Mouse (Mus musculus): Measurements from ENCODE around the gene AI597479. TPM values are rescaled to one million over a fixed set of nuclear protein-coding genes. Genes with fewer than 3 reads are reported as not detected.

The AI597479 gene
- total RNA-seq (2017): 10.1 to 14.1 TPM (median 11.9 TPM) in 3 replicates

GRCm38 (mm10) chr1:43098031-43098984 lies at the start of gene AI597479, which contains the start of gene Tgfbrap1:
TSS of gene AI597479 (plus strand) at chr1:43098710.
TSS of gene Tgfbrap1 (minus strand) at chr1:43098637.
- ATAC-seq (replicated peaks; ENCODE audit: insufficient number of reproducible peaks, low FRiP score, low TSS enrichment, poor library complexity, severe bottlenecking): peak; percentile 91

GRCm38 (mm10) chr1:43051903-43052302 lies 46.6 kb upstream of the AI597479 start:
- ATAC-seq (replicated peaks; ENCODE audit: insufficient number of reproducible peaks, low FRiP score, low TSS enrichment, poor library complexity, severe bottlenecking): no peak

DNA sequence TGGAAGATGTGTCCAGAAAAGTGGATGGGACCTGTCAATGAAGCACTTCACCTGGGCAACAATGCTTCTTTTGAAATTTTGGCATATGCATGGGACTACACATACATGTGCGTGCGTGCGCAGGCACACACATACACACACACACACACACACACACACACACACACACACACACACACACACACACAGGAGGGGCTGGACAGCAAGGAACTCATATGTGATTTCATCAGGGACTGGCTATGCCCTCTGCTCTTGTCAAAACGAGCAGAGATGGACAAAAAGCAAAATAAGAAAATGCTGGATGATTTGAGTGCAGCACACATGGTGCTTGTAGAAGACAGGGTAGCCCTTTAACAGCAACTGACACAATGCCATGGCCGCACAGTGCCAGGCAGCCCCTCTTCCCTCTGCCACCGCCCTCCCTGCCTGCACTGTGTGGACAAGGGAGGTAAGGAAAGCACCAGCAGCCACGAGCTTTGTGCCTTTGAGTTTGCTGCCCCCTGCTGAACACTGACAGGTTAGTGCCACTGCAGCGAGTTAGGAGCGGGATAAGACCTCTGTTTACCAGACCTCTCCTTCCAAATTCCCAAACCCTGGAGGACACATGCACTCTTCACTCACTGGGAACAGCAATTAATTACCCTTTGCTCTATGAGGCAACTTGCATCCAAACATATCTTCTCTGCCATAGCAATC lies 32.7 kb upstream of the AI597479 start:
- ATAC-seq (replicated peaks; ENCODE audit: insufficient number of reproducible peaks, low FRiP score, low TSS enrichment, poor library complexity, severe bottlenecking): no peak

GRCm38 (mm10) chr1:43066573-43066972 lies 31.9 kb upstream of the AI597479 start:
- no peak for ATAC-seq (replicated peaks; ENCODE audit: insufficient number of reproducible peaks, low FRiP score, low TSS enrichment, poor library complexity, severe bottlenecking)

- ATAC-seq (replicated peaks; ENCODE audit: insufficient number of reproducible peaks, low FRiP score, low TSS enrichment, poor library complexity, severe bottlenecking): no peak
These were observed 31.0 kb upstream of the AI597479 start for GRCm38 (mm10) chr1:43067551-43067950.

GRCm38 (mm10) chr1:43070726-43071125 lies 27.8 kb upstream of the AI597479 start:
- ATAC-seq (replicated peaks; ENCODE audit: insufficient number of reproducible peaks, low FRiP score, low TSS enrichment, poor library complexity, severe bottlenecking): peak; percentile 86

DNA sequence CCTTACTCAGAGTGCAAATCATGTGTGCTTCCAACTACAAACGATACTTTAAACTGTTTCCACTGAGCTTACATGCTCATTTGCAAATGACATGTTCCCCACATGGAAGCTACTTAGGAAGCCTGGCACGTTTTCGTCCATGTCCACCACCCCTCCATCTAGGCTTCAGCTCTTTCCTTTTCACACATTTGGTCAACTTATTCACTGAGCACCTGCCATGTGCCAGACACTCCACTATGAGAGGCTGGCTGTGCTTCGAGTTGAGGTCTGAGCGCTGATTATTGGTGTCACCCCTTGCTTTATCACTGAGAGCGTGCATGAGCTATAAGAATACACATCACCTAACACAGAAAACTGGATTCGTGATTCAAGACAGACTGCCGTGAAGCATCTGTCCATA lies 26.5 kb upstream of the AI597479 start:
- ATAC-seq (replicated peaks; ENCODE audit: insufficient number of reproducible peaks, low FRiP score, low TSS enrichment, poor library complexity, severe bottlenecking): no peak

- no peak for ATAC-seq (replicated peaks; ENCODE audit: insufficient number of reproducible peaks, low FRiP score, low TSS enrichment, poor library complexity, severe bottlenecking)
These were observed 25.9 kb upstream of the AI597479 start for GRCm38 (mm10) chr1:43072561-43072960.

DNA sequence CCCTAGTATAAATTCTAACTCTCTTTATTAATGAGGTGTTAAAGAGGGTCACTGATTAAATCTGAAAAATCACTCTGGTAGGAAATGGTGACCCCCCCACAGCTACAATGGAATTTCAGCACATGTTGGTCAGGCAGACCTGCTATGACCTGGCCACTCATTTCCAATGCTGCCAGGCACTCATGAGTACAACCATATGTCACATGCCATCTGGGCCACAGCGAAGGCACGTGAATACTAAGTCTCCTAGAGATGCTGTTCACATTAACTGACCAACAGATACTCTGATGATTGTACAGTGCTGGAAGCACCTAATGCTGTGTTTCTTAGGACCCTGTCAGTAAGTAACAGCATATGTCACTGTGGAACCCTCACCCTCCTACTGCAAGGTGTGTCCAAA lies 23.7 kb upstream of the AI597479 start:
- no peak for ATAC-seq (replicated peaks; ENCODE audit: insufficient number of reproducible peaks, low FRiP score, low TSS enrichment, poor library complexity, severe bottlenecking)

- no peak for ATAC-seq (replicated peaks; ENCODE audit: insufficient number of reproducible peaks, low FRiP score, low TSS enrichment, poor library complexity, severe bottlenecking)
These were observed 20.4 kb upstream of the AI597479 start for GRCm38 (mm10) chr1:43078124-43078523.

GRCm38 (mm10) chr1:43082946-43083345 lies 15.6 kb upstream of the AI597479 start:
- ATAC-seq (replicated peaks; ENCODE audit: insufficient number of reproducible peaks, low FRiP score, low TSS enrichment, poor library complexity, severe bottlenecking): no peak

- no peak for ATAC-seq (replicated peaks; ENCODE audit: insufficient number of reproducible peaks, low FRiP score, low TSS enrichment, poor library complexity, severe bottlenecking)
These were observed 8.1 kb upstream of the AI597479 start for GRCm38 (mm10) chr1:43090418-43090817.

DNA sequence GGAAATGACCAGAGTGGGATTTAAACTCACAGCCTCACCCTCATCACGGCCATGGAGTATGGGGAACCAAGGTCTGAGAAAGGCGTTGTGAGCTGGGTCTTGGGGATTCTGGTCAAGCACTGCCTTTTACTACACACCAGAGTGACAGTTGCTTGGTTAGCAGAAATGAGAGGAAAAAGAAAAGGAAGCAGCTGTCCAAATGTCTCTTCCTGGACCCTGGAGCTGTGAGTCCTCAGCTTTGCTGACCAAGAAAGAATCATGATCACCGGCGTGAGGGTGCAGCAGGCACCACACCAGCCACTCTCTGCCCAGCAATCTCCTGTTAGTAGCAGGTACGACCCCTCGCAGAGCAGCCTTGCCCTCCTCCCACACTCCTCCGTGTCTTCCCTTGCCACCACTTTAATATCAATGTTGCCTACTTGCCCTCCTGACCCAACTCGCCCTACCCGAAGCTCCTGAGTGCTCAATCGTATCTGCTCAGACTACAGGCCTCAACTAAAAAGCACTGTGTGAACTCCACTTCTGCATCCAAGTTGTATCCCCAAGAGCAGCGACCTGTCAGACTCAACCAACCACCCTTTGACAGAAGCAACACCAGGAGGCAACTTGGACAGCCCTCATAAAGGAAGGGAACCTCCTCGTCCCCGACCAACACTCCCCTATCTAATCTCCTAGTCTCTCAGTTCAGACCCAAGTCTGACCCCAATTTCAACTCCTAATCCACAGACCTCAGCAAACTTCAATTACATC lies 7.0 kb upstream of the AI597479 start:
- 0 out of 2 replicates have a peak, but pooled peaks have one; percentile 9 for ATAC-seq (replicated peaks; ENCODE audit: insufficient number of reproducible peaks, low FRiP score, low TSS enrichment, poor library complexity, severe bottlenecking)

GRCm38 (mm10) chr1:43092056-43093015 lies 6.2 kb upstream of the AI597479 start:
- ATAC-seq (replicated peaks; ENCODE audit: insufficient number of reproducible peaks, low FRiP score, low TSS enrichment, poor library complexity, severe bottlenecking): peak; percentile 61

- no peak for ATAC-seq (replicated peaks; ENCODE audit: insufficient number of reproducible peaks, low FRiP score, low TSS enrichment, poor library complexity, severe bottlenecking)
These were observed 4.3 kb upstream of the AI597479 start for GRCm38 (mm10) chr1:43094206-43094605.

DNA sequence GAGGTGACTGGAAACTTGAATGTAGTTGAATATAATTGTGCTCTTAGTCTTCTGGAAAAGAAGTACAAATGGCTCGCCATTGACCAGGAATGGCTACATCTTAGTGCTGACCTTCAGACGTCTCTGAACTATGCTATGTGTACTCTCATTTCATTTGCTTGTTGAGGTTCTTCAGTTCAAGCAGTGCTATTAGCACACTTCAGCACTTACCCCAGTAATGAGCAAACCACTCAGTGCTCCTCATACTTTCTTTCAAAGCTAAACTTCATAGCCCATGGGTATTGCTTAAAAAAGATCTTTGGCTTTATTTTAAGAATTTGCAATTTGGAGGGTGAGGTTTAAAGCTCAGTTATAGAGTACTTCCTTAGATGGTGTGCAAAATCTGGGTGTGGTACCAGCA lies 10.2 kb downstream of the AI597479 start:
- ATAC-seq (replicated peaks; ENCODE audit: insufficient number of reproducible peaks, low FRiP score, low TSS enrichment, poor library complexity, severe bottlenecking): no peak

DNA sequence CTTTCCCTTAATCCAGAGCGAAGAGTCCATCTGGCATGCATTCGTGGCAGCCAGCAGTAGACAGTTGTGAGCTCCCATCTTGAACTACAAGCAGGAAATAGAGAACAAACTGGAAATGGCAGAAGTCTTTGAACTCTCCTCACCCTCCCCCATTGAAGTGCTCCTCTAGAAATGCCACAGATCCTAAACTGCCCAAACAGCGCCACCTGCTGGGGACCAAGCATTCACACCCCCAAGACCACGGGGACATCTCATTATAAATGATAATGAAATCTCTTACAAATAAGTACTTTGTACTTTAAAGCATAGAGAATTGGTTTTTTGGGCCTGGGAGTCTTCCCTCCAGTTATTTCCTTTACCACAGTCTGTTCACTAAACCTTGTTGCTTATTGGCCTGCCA lies 12.0 kb downstream of the AI597479 start:
- ATAC-seq (replicated peaks; ENCODE audit: insufficient number of reproducible peaks, low FRiP score, low TSS enrichment, poor library complexity, severe bottlenecking): peak; percentile 77

DNA sequence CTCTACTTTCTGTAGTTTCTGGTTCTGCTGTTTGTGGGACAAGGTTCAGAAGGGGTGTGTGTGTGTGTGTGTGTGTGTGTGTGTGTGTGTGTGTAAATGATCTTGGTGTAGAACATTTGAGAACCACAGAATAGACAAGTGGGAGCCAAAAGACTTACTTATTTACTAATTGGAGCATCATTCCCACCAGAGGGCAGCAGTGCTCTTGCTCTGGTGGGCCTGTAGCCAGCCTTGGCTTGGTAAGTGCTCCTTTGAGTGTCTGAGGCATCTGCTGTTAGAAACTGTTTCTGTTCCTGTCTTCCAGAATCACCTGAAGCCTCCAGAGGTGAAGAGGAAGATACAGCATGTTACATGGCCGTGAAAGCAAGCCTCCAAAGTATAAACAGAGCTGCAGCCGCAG lies 14.4 kb downstream of the AI597479 start:
- ATAC-seq (replicated peaks; ENCODE audit: insufficient number of reproducible peaks, low FRiP score, low TSS enrichment, poor library complexity, severe bottlenecking): no peak
